In genomic region chr3:28485716-28486115, GRCm38 (mm10) we compare ENCODE assay signal across 14 mouse cellular contexts.
DNase-seq lines count a peak whose midpoint lies in the region; ATAC-seq and TF ChIP-seq lines count a peak whose summit lies in the region.
"Had no signal": no experiment of that assay in that cellular context is flagged by ENCODE, and none has a peak within 500 bp of the region (broad histone marks: within the 10 kb centered on the region; RNA-seq: fewer than 3 reads in every experiment).

No protein-coding gene starts in this region.

- no peak overlapping the region for H3K4me2 ChIP-seq in liver, embryonic 12.5 days
- H3K4me2 ChIP-seq: midbrain, embryonic 12.5 days; neural tube, embryonic 13.5 days had no signal

- peak overlapping the region; percentile 91 for H3K27ac ChIP-seq in gastrocnemius, adult 2 months
- no peak overlapping the region for H3K27ac ChIP-seq in liver, embryonic 12.5 days
- H3K27ac ChIP-seq: kidney, postnatal 0 days; midbrain, embryonic 12.5 days; neural tube, embryonic 13.5 days had no signal

- peak; percentile 79 for DNase-seq in gastrocnemius, adult 2 months
- no peak for DNase-seq in gastrocnemius, postnatal 4 days (ENCODE audit: low spot score in 2 of 2)
- DNase-seq in cerebellum, adult 9-10 months = peak; percentile 56
- peak; percentile 33 for DNase-seq in heart, adult 8-10 months (ENCODE audit: low spot score)
- DNase-seq in heart, postnatal 4 days = peak; percentile 24
- DNase-seq in adrenal gland, postnatal 10 days = no peak
- DNase-seq in layer of hippocampus, postnatal 14 days (ENCODE audit: low spot score in 2 of 2) = no peak
- DNase-seq: adrenal gland, postnatal 36 days; thymus, postnatal 4 days had no signal

- H3K9ac ChIP-seq in liver, embryonic 12.5 days = no peak overlapping the region
- H3K9ac ChIP-seq: midbrain, embryonic 12.5 days; neural tube, embryonic 13.5 days had no signal

- no peak for ATAC-seq in liver, embryonic 12.5 days
- ATAC-seq: lung, postnatal 0 days had no signal

- 68% methylated on average over 7 of the region's 7 CpGs for WGBS in liver, embryonic 12.5 days (ENCODE audit: insufficient replicate concordance)

- no peaks in the 10 kb centered on the region for H3K36me3 ChIP-seq in liver, embryonic 12.5 days
- H3K36me3 ChIP-seq: midbrain, embryonic 12.5 days had no signal

- TF ChIP-seq CTCF in gastrocnemius, adult 2 months (IDR thresholded peaks at IDR 0.05) = no peak

- intact Hi-C loops in gastrocnemius, adult 2 months (cut with DNase I) = loop anchor here (2.0 to 5.0 kb wide), 3 partner anchors 58 to 221 kb away; no protein-coding TSS in a partner anchor

- no peaks in the 10 kb centered on the region for H3K4me1 ChIP-seq in liver, embryonic 12.5 days

- no peaks in the 10 kb centered on the region for H3K27me3 ChIP-seq in liver, embryonic 12.5 days (replicated peaks)
- H3K27me3 ChIP-seq: midbrain, embryonic 12.5 days; neural tube, embryonic 13.5 days had no signal

- no peaks in the 10 kb centered on the region for H3K9me3 ChIP-seq in liver, embryonic 12.5 days (replicated peaks)

- H3K4me3 ChIP-seq in gastrocnemius, adult 2 months = peak overlapping the region; percentile 51
- no peak overlapping the region for H3K4me3 ChIP-seq in liver, embryonic 12.5 days
- H3K4me3 ChIP-seq: midbrain, embryonic 12.5 days; neural tube, embryonic 13.5 days had no signal

Comparison
In these comparisons a context has a peak if more than half of its experiments do, and no peak if none do; other contexts are left out.
1. DNase-seq: peak in gastrocnemius, adult 2 months (single experiment), cerebellum, adult 9-10 months (single experiment), heart, adult 8-10 months (single experiment) and heart, postnatal 4 days (single experiment); none in gastrocnemius, postnatal 4 days (0 of 2), adrenal gland, postnatal 10 days (single experiment) and layer of hippocampus, postnatal 14 days (0 of 2).